Mouse (Mus musculus): ENCODE data around the gene Rgs12.

DNA sequence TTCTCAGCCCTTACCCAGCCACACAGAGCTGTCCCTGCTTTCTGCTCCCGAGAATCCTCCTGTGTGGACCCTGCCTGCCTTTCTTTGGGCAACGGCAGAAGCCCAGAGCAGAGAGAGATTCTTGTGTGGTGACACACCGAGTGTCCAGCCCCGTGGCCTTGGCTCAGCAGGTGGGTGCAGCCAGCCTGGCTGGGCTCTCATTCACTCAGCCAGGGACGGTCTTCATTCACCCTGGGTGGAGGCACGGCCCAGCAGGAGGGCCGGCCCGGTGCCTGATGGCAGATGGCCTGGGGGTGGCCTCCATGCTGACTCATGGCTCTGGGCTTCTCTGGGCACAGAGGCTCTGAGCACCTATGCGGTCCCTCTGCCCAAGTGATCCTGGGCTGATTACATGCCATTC is 124.7 kb downstream of the Rgs12 start:
- no peak for TF ChIP-seq POLR2A (IDR thresholded peaks at IDR 0.05; ENCODE audit: borderline replicate concordance, extremely low read depth, low read depth, low read length)
- TF ChIP-seq CTCF (IDR thresholded peaks at IDR 0.05; ENCODE audit: insufficient read depth, low read length) = no peak
